In the genomic region with DNA sequence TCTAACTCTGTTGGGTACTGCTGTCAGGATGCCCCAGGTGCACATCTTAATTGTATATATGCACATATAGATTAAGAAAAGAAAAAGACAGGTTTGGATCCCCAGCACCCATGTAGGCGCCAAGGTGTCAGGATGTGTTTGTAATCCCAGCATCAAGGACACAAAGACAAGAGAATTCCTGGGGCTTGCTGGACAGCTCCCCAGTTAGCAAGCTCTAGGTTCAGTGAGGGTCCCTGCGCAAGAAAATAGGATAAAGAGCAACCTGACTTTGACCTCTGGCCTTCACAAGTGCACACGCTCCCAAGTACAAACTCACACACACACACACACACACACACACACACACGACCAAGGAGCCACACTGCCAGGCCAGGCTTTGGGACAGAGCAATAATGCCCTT, we compare ENCODE assay signal across 26 mouse cellular contexts.
"Had no signal": no experiment of that assay in that cellular context is flagged by ENCODE, and none has a peak within 500 bp of the region (broad histone marks: within the 10 kb centered on the region; RNA-seq: fewer than 3 reads in every experiment).

No protein-coding gene starts in this region.

- H3K9ac ChIP-seq: heart, embryonic 13.5 days; heart, embryonic 15.5 days; hindbrain, embryonic 13.5 days; hindbrain, embryonic 15.5 days; kidney, embryonic 15.5 days; limb, embryonic 13.5 days; limb, embryonic 15.5 days; liver, embryonic 12.5 days; liver, embryonic 14.5 days had no signal

- ATAC-seq: hindbrain, postnatal 0 days; intestine, embryonic 16.5 days; liver, embryonic 12.5 days had no signal

- H3K9me3 ChIP-seq: heart, embryonic 13.5 days; heart, embryonic 15.5 days; hindbrain, embryonic 13.5 days; hindbrain, embryonic 15.5 days; kidney, embryonic 15.5 days; limb, embryonic 13.5 days; limb, embryonic 15.5 days; liver, embryonic 12.5 days had no signal

- H3K4me3 ChIP-seq: heart, adult 2 months; heart, embryonic 13.5 days; heart, embryonic 15.5 days; hindbrain, embryonic 13.5 days; hindbrain, embryonic 15.5 days; kidney, embryonic 15.5 days; limb, embryonic 13.5 days; limb, embryonic 15.5 days; liver, embryonic 12.5 days had no signal

- DNase-seq: gastrocnemius, postnatal 14 days; gastrocnemius, postnatal 36 days; heart, adult 11 months; heart, adult 2 months; heart, postnatal 14 days; heart, postnatal 36 days; kidney, adult 18-20 months; kidney, adult 8-10 months; kidney, postnatal 14 days; kidney, postnatal 36 days; layer of hippocampus, adult 9-11 months; layer of hippocampus, postnatal 36 days; left cerebral cortex, postnatal 4 days had no signal

- H3K36me3 ChIP-seq: heart, embryonic 13.5 days; heart, embryonic 15.5 days; hindbrain, embryonic 13.5 days; hindbrain, embryonic 15.5 days; kidney, embryonic 15.5 days; limb, embryonic 13.5 days; limb, embryonic 15.5 days; liver, embryonic 12.5 days had no signal

- H3K4me2 ChIP-seq: heart, embryonic 11.5 days; heart, embryonic 13.5 days; heart, embryonic 15.5 days; hindbrain, embryonic 13.5 days; hindbrain, embryonic 15.5 days; kidney, embryonic 15.5 days; limb, embryonic 13.5 days; limb, embryonic 15.5 days; liver, embryonic 12.5 days had no signal

- H3K27me3 ChIP-seq: heart, embryonic 13.5 days; heart, embryonic 15.5 days; hindbrain, embryonic 13.5 days; hindbrain, embryonic 15.5 days; kidney, embryonic 15.5 days; limb, embryonic 13.5 days; limb, embryonic 15.5 days; liver, embryonic 12.5 days had no signal

- H3K4me1 ChIP-seq: heart, embryonic 13.5 days; heart, embryonic 15.5 days; hindbrain, embryonic 13.5 days; hindbrain, embryonic 15.5 days; kidney, embryonic 15.5 days; limb, embryonic 15.5 days; liver, embryonic 12.5 days had no signal

- H3K27ac ChIP-seq: heart, adult 2 months; heart, embryonic 13.5 days; heart, embryonic 15.5 days; hindbrain, embryonic 13.5 days; hindbrain, embryonic 15.5 days; hindbrain, postnatal 0 days; kidney, embryonic 15.5 days; kidney, postnatal 0 days; limb, embryonic 13.5 days; limb, embryonic 15.5 days; liver, embryonic 12.5 days; liver, embryonic 14.5 days had no signal
